Mouse (Mus musculus) heart, postnatal 0 days (tissue): ENCODE results near the gene Nup210. TPM values are rescaled to one million over a fixed set of nuclear protein-coding genes. Genes with fewer than 3 reads are reported as not detected.

Source experiments
- ATAC-seq: fragments of 200-750 bp; cut with Nextera tagmentation; 2 replicates; pipeline ENCODE4 v1.8.0; 2017; ENCODE audit warnings: low read depth, moderate number of reproducible peaks, moderate library complexity; ENCODE audit not compliant: insufficient read depth
- DNase-seq: peaks from one replicate; pipeline ENCODE4 v3.0.0-alpha.2; 2016; ENCODE audit warnings: low spot score
- H3K27ac ChIP-seq: fragments of 300-500 bp; sonication (generic); 2 replicates; pipeline ENCODE4 v1.5.1; 2014; ENCODE audit warnings: low read depth, mild to moderate bottlenecking
- H3K27me3 ChIP-seq: fragments of 300-500 bp; sonication (generic); 2 replicates; pipeline ENCODE4 v1.6.1; 2014; ENCODE audit warnings: low read length, mixed read lengths; ENCODE audit not compliant: control insufficient read depth, insufficient read depth
- H3K36me3 ChIP-seq: fragments of 300-500 bp; sonication (generic); replicated peaks from 2 replicates; pipeline ENCODE4 v1.6.1; 2014; ENCODE audit warnings: low read length, mixed read lengths; ENCODE audit not compliant: control insufficient read depth, insufficient read depth
- H3K4me1 ChIP-seq: fragments of 300-500 bp; sonication (generic); 2 replicates; pipeline ENCODE4 v1.6.1; 2014; ENCODE audit warnings: antibody characterized with exemption; ENCODE audit not compliant: control insufficient read depth, insufficient read depth
- H3K4me2 ChIP-seq: fragments of 300-500 bp; sonication (generic); 2 replicates; pipeline ENCODE4 v1.6.1; 2014; ENCODE audit warnings: low read depth, mild to moderate bottlenecking, low read length, moderate library complexity
- H3K4me3 ChIP-seq: fragments of 300-500 bp; sonication (generic); 2 replicates; pipeline ENCODE4 v1.5.1; 2014; ENCODE audit warnings: low read depth, low read length
- H3K9ac ChIP-seq: fragments of 300-500 bp; sonication (generic); replicated peaks from 2 replicates; pipeline ENCODE4 v1.6.1; 2014; ENCODE audit warnings: low read depth, low read length, mixed read lengths
- H3K9me3 ChIP-seq: fragments of 300-500 bp; sonication (generic); replicated peaks from 2 replicates; pipeline ENCODE4 v1.6.1; 2016; ENCODE audit warnings: low read length; ENCODE audit not compliant: control insufficient read depth
- CTCF ChIP-seq: IDR thresholded peaks from 2 replicates; pipeline ENCODE4 v1.5.1; 2016; ENCODE audit warnings: antibody characterized with exemption, control low read depth, low read depth
- EP300 ChIP-seq: IDR thresholded peaks from 2 replicates; pipeline ENCODE4 v1.6.1; 2016; ENCODE audit warnings: antibody characterized with exemption, low read depth
- WGBS: fragments of 180-500 bp; shearing (Covaris S2); extraction: QIAGEN DNeasy Blood & Tissue Kit; methylation state at CpG from one replicate; pipeline ENCODE4 v1.1.7; 2014; 5-methylcytosine and 5-hydroxymethylcytosine counted together
- polyA plus RNA-seq: library from polyadenylated mRNA; unstranded; fragments of >200 nt; fragmentation: Nextera tagmentation; extraction: Ambion mirVana; gene quantifications from 2 replicates; pipeline ENCODE4 v1.2.1, GENCODE M21; 2015
- total RNA-seq: library from RNA; depleted of rRNA; stranded (reverse); fragments of >200 nt; gene quantifications from 2 replicates; pipeline ENCODE4 v1.2.3, GENCODE M21; 2014; ENCODE audit warnings: low replicate concordance

Nup210 gene
- total and polyA plus RNA-seq, 2 experiments from 2014 or later, result 1.6 to 13.4 TPM

GRCm38 (mm10) chr6:91052572-91052971, 64.1 kb downstream of the Nup210 start:
- no peak overlapping the region for H3K27ac ChIP-seq
- no peak overlapping the region for H3K4me3 ChIP-seq
- H3K4me2 ChIP-seq, result no peak overlapping the region
- H3K36me3 ChIP-seq, result no peaks in the 10 kb centered on the region
- peaks cover 8% of the 10 kb centered on the region; the same call in 1 of the 2 replicates for H3K4me1 ChIP-seq
- WGBS, result 92% methylated on average over 4 of the region's 4 CpGs
- H3K9ac ChIP-seq, result no peak overlapping the region
- DNase-seq (no peak), ATAC-seq (no peak)
- no peaks in the 10 kb centered on the region for H3K9me3 ChIP-seq
- H3K27me3 ChIP-seq, result no peaks in the 10 kb centered on the region
- TF ChIP-seq CTCF (no peak), EP300 (no peak)

- H3K4me1 ChIP-seq, result peaks cover 20% of the 10 kb centered on the region
- TF ChIP-seq CTCF, result no peak
- no peak for TF ChIP-seq EP300
- H3K9me3 ChIP-seq, result no peaks in the 10 kb centered on the region
- no peak overlapping the region for H3K9ac ChIP-seq
- WGBS, result 55% methylated on average over 7 of the region's 7 CpGs
- no peak overlapping the region for H3K27ac ChIP-seq
- H3K36me3 ChIP-seq, result no peaks in the 10 kb centered on the region
- H3K4me2 ChIP-seq, result no peak overlapping the region
- H3K27me3 ChIP-seq, result no peaks in the 10 kb centered on the region
- no peak for DNase-seq
- H3K4me3 ChIP-seq, result no peak overlapping the region
- no peak for ATAC-seq
Observed at GRCm38 (mm10) chr6:91048019-91048418, 68.6 kb downstream of the Nup210 start.

GRCm38 (mm10) chr6:91047434-91047833, 69.2 kb downstream of the Nup210 start:
- H3K27ac ChIP-seq, result no peak overlapping the region
- no peak overlapping the region for H3K4me3 ChIP-seq
- no peak for TF ChIP-seq CTCF
- TF ChIP-seq EP300, result no peak
- no peak for DNase-seq
- no peaks in the 10 kb centered on the region for H3K9me3 ChIP-seq
- H3K9ac ChIP-seq, result no peak overlapping the region
- 80% methylated on average over 5 of the region's 5 CpGs for WGBS
- no peaks in the 10 kb centered on the region for H3K36me3 ChIP-seq
- H3K4me1 ChIP-seq, result peaks cover 21% of the 10 kb centered on the region
- ATAC-seq, result no peak
- H3K27me3 ChIP-seq, result no peaks in the 10 kb centered on the region
- no peak overlapping the region for H3K4me2 ChIP-seq

- no peak overlapping the region for H3K9ac ChIP-seq
- peaks cover 33% of the 10 kb centered on the region for H3K4me1 ChIP-seq
- TF ChIP-seq EP300, result no peak
- TF ChIP-seq CTCF, result no peak
- peak; percentile 27 for DNase-seq
- H3K9me3 ChIP-seq, result no peaks in the 10 kb centered on the region
- no peaks in the 10 kb centered on the region for H3K27me3 ChIP-seq
- no peak overlapping the region for H3K27ac ChIP-seq
- H3K4me2 ChIP-seq, result no peak overlapping the region
- no peak overlapping the region for H3K4me3 ChIP-seq
- 54% methylated on average over 5 of the region's 5 CpGs for WGBS
- no peak for ATAC-seq
- no peaks in the 10 kb centered on the region for H3K36me3 ChIP-seq
Observed at GRCm38 (mm10) chr6:91046184-91046583, 70.4 kb downstream of the Nup210 start.

GRCm38 (mm10) chr6:91044628-91045331, 71.8 kb downstream of the Nup210 start:
- no peaks in the 10 kb centered on the region for H3K27me3 ChIP-seq
- H3K4me2 ChIP-seq, result no peak overlapping the region
- H3K27ac ChIP-seq, result peak overlapping the region; percentile 50; the same call in 1 of the 2 replicates
- 25% methylated on average over 6 of the region's 6 CpGs for WGBS
- no peak overlapping the region for H3K4me3 ChIP-seq
- ATAC-seq (peak; percentile 81), DNase-seq (peak; percentile 57)
- H3K9ac ChIP-seq, result no peak overlapping the region
- no peaks in the 10 kb centered on the region for H3K36me3 ChIP-seq
- peaks cover 37% of the 10 kb centered on the region for H3K4me1 ChIP-seq
- no peaks in the 10 kb centered on the region for H3K9me3 ChIP-seq
- TF ChIP-seq CTCF (no peak), EP300 (no peak; the same call in 1 of the 2 replicates)

GRCm38 (mm10) chr6:91041287-91041686, 75.3 kb downstream of the Nup210 start:
- ATAC-seq (no peak), DNase-seq (no peak)
- Histone ChIP-seq H3K4me1 (peaks cover 34% of the 10 kb centered on the region), H3K4me3 (no peak overlapping the region), H3K27ac (no peak overlapping the region), H3K9me3 (no peaks in the 10 kb centered on the region), H3K9ac (no peak overlapping the region), H3K4me2 (no peak overlapping the region), H3K36me3 (no peaks in the 10 kb centered on the region), H3K27me3 (no peaks in the 10 kb centered on the region)
- TF ChIP-seq CTCF (peak; percentile 18), EP300 (no peak)
- WGBS, result 26% methylated on average over 5 of the region's 5 CpGs
